Mouse (Mus musculus) cerebellum, postnatal 4 days (tissue): ENCODE data around the gene Foxd3.

Experiments
- DNase-seq, 2 experiments: peaks; one replicate each; pipeline ENCODE4 v3.0.0; 2022; ENCODE audit warnings: low spot score in 2 of 2, mixed read lengths in 1 of 2

Gene Foxd3

GRCm38 (mm10) chr4:99657430-99657820 is 1.3 kb downstream of the Foxd3 start:
- DNase-seq: no peak

- DNase-seq: peak in 1 of 2 experiments; percentile 19
Measured at GRCm38 (mm10) chr4:99657831-99658470, 1.9 kb downstream of the Foxd3 start.

GRCm38 (mm10) chr4:99658881-99659280 is 2.8 kb downstream of the Foxd3 start:
- DNase-seq: no peak

GRCm38 (mm10) chr4:99659361-99660072 is 3.4 kb downstream of the Foxd3 start:
- DNase-seq: peak in 1 of 2 experiments; percentile 6

- DNase-seq: peak in 1 of 2 experiments; percentile 13
Measured at GRCm38 (mm10) chr4:99660073-99660611, 4.0 kb downstream of the Foxd3 start.

- DNase-seq: peak; percentile 57 to 79
Measured at GRCm38 (mm10) chr4:99660981-99661380, 4.9 kb downstream of the Foxd3 start.

- DNase-seq: no peak
Measured at GRCm38 (mm10) chr4:99661956-99662355, 5.9 kb downstream of the Foxd3 start.

GRCm38 (mm10) chr4:99662431-99662830 is 6.3 kb downstream of the Foxd3 start:
- no peak for DNase-seq

GRCm38 (mm10) chr4:99662841-99663567 is 6.9 kb downstream of the Foxd3 start:
- DNase-seq: peak in 1 of 2 experiments; percentile 3

- peak in 1 of 2 experiments; percentile 14 for DNase-seq
Measured at GRCm38 (mm10) chr4:99663710-99664109, 7.6 kb downstream of the Foxd3 start.

GRCm38 (mm10) chr4:99670203-99670851 is 14.2 kb downstream of the Foxd3 start:
- DNase-seq: no peak

GRCm38 (mm10) chr4:99675191-99675590 is 19.1 kb downstream of the Foxd3 start:
- DNase-seq: no peak

GRCm38 (mm10) chr4:99683941-99684340 is 27.8 kb downstream of the Foxd3 start:
- DNase-seq: no peak

- DNase-seq: no peak
Measured at GRCm38 (mm10) chr4:99686308-99686707, 30.2 kb downstream of the Foxd3 start.
